Mouse (Mus musculus) CH12F3 (cell line): Measurements from ENCODE around the gene Gal3st2.
"Not testable (repeated sequence)": the region's sequence is repeated elsewhere in the genome, so short reads cannot be mapped to it uniquely, and the experiment has no call there.

ENCODE experiments used
- in situ Hi-C: fragments of 300-500 bp; cut with MboI; formaldehyde crosslinking; loops from 2 replicates; pipeline ENCODE4 v1.14.3; 2020; ENCODE audit warnings: low sequenced_read_pairs

Gal3st2 gene

DNA sequence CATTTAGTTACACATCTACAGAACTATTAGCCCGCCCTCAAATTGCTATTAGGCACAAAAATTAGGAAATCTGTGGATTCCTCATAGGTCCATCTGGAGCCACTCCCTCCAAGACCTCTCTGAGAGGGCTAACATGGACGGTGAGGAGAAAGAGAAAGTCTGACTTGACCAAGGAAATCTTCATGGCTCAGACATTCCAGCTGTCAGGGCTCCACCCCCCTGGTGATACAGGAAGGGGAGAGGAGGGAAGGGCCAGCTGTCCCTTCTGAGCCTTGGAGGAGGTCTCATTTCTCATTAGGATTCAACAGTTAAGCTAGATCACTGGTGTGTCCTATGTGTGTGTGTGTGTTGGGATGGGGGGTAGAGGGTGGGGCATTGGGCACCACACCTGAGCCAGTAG, at the start of gene Gal3st2:
Gal3st2 (plus strand) TSS at position 259 of the 400 bp plus-strand sequence.
- in situ Hi-C loops, result not testable (repeated sequence)

DNA sequence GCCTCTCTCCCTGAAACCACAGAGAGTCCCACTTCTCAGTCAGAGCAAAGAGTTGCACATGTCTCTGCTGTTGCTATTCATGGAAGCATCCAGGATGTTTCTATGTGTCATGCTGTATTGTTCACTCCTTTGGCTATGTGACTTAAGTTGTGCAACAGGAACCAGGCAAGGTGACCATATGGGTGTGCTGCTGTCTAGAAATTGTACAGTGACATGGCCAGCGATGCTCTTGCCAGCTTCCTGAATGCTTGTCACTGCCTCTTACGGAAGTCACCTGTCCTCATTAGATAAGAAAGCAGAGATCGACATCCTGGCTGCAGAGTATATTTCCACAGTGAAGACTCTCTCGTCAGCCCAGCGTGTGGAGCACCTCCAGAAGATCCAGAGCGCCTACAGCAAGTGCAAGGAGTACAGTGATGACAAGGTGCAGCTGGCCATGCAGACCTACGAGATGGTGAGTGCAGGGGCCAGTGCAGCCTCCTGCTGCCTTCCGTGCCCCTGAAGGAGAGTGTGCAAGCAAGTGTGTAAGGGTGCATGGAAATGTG, 49.5 kb upstream of the Gal3st2 start:
- in situ Hi-C loops, result no loop called here

GRCm38 (mm10) chr1:93817823-93818532, 43.1 kb upstream of the Gal3st2 start:
- in situ Hi-C loops, result no loop called here

- in situ Hi-C loops, result no loop called here
These were observed 42.4 kb upstream of the Gal3st2 start for GRCm38 (mm10) chr1:93818722-93819121.

- in situ Hi-C loops, result no loop called here
These were observed 37.2 kb upstream of the Gal3st2 start for GRCm38 (mm10) chr1:93823796-93824495.

GRCm38 (mm10) chr1:93824609-93825008, 36.5 kb upstream of the Gal3st2 start, which contains the start of gene D2hgdh:
Gene D2hgdh (plus strand): TSS chr1:93824909.
- in situ Hi-C loops, result no loop called here

- in situ Hi-C loops, result no loop called here
These were observed 35.9 kb upstream of the Gal3st2 start for GRCm38 (mm10) chr1:93825105-93825674.

GRCm38 (mm10) chr1:93825771-93826539, 35.2 kb upstream of the Gal3st2 start:
- in situ Hi-C loops, result no loop called here

DNA sequence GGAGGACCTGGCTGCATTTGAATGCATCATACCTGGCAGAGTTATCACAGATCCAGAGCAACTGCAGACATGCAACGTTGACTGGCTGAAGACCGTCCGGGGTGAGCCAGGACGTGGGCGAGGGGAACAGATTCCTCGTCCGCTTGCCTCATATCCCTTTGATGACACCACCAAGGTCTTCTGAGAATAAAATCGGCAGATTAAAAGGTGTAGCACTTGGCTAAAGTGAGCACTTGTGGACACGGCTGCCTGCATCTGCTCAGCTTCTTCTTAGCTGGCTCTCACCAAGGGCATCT, 34.6 kb upstream of the Gal3st2 start:
- in situ Hi-C loops, result no loop called here

GRCm38 (mm10) chr1:93832754-93833360, 28.2 kb upstream of the Gal3st2 start:
- in situ Hi-C loops, result not testable (repeated sequence)

DNA sequence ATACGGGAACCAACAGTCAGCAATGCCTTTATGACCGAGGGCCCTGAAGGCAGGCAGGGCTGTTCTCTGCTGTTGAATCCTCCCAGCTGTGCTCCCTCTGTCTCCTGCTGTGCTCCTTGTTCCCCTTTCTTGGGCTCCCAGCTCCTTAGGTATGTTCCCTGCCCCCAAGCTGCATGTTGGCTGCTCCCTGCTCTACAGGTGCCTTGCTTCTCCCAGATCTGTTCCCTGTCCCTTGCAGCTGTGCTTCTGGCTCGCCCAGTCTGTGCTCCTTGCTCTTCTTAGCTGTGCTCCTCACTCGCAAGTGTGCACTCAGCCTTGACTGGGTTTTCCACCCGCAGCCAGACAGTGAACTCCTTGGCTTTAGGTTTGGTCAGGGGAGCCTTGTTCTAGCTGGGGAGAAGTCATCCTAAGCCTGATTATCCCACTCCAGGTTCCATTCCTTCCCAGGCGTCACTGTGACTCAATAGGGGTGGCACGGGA, 26.4 kb upstream of the Gal3st2 start:
- in situ Hi-C loops, result no loop called here

DNA sequence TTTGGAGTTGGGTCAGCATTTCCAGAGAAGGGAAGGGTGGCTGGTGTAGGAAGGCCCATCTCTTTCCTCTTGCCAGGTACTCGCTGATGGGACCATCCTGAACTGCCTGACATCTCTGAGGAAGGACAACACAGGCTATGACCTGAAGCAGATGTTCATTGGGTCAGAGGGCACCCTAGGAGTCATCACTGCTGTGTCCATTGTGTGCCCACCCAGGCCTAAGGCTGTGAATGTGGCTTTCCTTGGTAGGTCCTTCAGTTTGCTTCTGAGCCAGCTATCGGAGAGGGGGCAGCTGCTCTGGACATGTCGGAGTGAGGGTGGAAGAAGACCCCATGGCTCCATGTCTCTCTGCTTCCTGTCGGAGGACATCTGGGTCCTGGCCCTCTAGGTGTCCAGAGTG, 25.9 kb upstream of the Gal3st2 start:
- in situ Hi-C loops, result no loop called here

- in situ Hi-C loops, result no loop called here
These were observed 25.1 kb upstream of the Gal3st2 start for GRCm38 (mm10) chr1:93835876-93836531.

- in situ Hi-C loops, result no loop called here
These were observed 24.6 kb upstream of the Gal3st2 start for GRCm38 (mm10) chr1:93836532-93836913.

GRCm38 (mm10) chr1:93837335-93837734, 23.8 kb upstream of the Gal3st2 start:
- in situ Hi-C loops, result no loop called here

DNA sequence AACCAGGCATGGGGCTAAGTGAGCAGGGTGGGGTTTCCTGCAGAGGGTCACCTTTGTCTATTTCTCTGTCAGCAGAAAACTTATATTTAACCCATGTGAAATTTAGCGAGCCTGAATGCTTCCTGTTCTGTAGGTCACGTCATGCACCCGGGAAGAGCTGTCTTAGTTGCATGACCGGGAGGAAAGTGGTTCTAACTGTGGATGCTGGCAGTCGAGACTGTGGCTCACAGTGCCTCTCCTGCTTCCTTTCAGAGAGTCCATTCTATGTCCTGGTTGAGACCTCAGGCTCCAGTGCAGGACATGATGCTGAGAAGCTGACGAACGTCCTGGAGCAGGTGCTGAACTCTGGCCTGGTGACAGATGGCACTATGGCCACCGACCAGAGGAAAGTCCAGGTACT, 22.5 kb upstream of the Gal3st2 start:
- in situ Hi-C loops, result not testable (repeated sequence)

- in situ Hi-C loops, result not testable (repeated sequence)
These were observed 15.2 kb upstream of the Gal3st2 start for GRCm38 (mm10) chr1:93845766-93846366.

DNA sequence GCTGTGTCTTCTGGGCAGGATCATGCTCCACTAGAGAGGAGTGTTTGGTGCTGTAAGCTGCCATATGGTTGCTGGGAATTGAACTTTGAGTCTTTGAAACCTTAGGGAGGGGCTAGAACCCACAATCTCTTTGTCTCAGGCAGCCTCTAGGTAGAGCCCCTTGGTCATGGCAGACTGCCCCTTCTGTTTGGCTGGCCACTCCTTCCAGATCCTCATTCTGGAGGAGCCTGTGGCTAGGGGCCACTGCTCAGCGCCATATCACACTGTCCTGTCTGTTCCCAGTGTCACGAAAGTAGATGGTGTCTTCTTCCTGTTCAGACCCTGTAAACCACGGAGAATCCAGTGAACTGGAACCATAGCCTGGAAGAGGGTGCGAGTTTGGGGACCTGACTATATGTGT, 5.3 kb upstream of the Gal3st2 start:
- in situ Hi-C loops, result not testable (repeated sequence)

GRCm38 (mm10) chr1:93857370-93857769, 3.7 kb upstream of the Gal3st2 start:
- in situ Hi-C loops, result no loop called here

- in situ Hi-C loops, result no loop called here
These were observed 3.1 kb upstream of the Gal3st2 start for GRCm38 (mm10) chr1:93857991-93858390.
